Mouse (Mus musculus): Measurements from ENCODE around the gene Prkra. TPM values are rescaled to one million over a fixed set of nuclear protein-coding genes. Genes with fewer than 3 reads are reported as not detected.

Gene Prkra
- 10 to 100 TPM; 14.3 to 15.2 TPM for total RNA-seq (2021)
- long read RNA-seq, experiment 1, transcript Prkra-201 (8 exons, 1,614 nt) = major isoform, 7 of 8 reads
- long read RNA-seq, experiment 1, partial matches to known transcripts = 0 of 8 reads
- long read RNA-seq, experiment 1, other reads (novel, unspliced or antisense) = 1 of 8 reads
- long read RNA-seq, experiment 2, partial matches to known transcripts = 0 of 4 reads
- long read RNA-seq, experiment 2, other reads (novel, unspliced or antisense) = 0 of 4 reads

DNA sequence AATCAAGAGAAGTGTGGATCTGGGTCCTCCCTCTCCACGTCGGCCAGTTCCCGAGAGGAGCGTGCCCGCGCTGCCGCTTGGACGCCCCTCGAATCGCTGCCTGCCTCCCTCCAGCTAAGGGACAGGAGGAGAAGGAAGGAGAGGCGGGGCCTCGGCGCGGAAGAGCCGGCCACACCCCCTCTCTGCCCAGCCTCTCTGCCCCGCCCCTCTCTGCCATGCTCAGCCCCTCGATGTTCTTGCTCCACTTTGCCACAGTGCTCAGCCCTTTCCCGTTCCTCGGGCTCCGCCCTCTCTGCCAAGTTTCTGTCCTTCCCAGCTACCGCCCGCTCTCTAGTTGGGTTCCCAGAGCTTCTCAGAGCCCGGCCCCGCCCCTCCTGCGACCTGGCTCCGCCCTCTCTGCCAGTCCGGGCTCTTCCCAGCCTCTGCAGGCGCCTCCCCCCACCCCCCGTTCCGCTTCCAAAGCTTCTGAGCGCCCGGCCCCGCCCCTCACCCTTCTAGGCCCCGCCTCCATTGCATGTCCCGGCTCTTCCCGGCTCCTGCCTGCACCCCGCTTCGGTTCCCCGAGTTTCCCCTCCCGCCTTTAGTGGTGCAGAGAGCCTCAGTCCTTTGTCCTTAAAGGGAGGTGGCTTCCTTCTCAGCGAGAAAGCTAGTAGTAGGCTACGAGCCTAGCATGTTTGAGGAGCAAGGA, at the start of gene Prkra, which contains the start of gene Pjvk:
Prkra (minus strand) TSS at position 133 of the 688 bp plus-strand sequence.
Pjvk (plus strand) TSS at position 594 of the 688 bp plus-strand sequence.
- DNase-seq = peak; percentile 98

GRCm38 (mm10) chr2:76695290-76695689, 47.5 kb upstream of the Prkra start:
- peak in 1 of 2 experiments; percentile 40 for DNase-seq

- no peak for DNase-seq
Observed at GRCm38 (mm10) chr2:76693765-76694164, 46.0 kb upstream of the Prkra start.

GRCm38 (mm10) chr2:76690436-76691204, 42.8 kb upstream of the Prkra start:
- peak; percentile 74 to 89 for DNase-seq

GRCm38 (mm10) chr2:76688162-76688561, 40.3 kb upstream of the Prkra start:
- no peak for DNase-seq

DNA sequence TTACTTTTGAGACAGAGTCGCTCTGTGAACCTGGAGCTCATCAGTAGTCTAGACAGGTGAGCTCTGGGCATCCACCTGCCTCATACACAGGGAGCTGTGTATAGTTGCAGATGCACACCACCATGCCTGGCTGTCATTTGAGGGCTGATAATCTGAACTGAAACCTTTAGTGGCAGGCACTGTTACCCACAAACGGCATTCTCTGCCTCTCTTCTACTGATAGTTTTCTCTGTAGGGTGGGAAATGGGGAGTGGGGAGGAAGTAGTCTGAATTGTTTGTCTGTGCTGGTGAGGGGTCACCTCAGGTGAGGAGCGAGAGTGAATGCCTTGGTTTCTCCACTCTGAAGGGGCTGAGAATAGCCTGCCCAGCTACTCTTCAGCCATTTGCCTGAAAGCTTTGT, 39.8 kb upstream of the Prkra start:
- DNase-seq = no peak

DNA sequence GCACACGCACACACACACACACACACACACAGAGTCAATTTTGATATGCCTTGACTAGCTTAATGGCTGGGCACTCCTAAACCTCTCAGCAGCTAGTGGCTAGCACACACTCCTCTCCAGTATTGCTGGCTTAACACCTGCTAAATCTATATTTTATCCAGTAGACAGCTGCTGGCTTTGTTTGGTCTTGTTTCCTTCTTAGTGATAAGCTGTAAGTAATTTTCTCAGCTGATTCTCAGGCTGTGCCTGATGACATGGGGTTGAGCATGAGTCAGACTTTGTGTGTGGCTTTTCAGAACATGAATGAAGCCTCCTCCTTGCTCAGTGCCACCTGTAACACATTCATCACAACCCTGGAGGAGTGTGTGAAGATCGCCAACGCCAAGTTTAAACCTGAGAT, 39.2 kb upstream of the Prkra start:
- no peak for DNase-seq

DNA sequence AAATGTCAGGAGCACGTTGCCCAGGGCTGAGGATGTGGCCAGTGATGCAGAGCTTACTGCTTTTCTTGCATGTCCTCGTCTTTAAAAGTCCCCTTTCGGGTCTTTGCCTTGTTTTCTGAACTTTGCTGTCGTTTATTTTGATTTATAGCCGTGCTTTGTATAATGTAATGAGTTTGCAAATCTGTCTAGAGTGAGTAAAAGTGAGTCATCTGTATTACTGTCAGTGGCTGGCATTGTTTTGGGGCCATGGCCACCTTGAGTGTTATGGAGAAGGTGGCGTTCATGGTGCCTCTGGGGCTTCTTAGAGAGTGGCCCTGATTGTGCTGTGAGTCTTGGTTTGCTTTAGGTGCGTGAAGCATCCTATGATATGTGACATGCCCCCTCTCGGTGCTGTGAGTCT, 34.5 kb upstream of the Prkra start:
- DNase-seq = no peak

DNA sequence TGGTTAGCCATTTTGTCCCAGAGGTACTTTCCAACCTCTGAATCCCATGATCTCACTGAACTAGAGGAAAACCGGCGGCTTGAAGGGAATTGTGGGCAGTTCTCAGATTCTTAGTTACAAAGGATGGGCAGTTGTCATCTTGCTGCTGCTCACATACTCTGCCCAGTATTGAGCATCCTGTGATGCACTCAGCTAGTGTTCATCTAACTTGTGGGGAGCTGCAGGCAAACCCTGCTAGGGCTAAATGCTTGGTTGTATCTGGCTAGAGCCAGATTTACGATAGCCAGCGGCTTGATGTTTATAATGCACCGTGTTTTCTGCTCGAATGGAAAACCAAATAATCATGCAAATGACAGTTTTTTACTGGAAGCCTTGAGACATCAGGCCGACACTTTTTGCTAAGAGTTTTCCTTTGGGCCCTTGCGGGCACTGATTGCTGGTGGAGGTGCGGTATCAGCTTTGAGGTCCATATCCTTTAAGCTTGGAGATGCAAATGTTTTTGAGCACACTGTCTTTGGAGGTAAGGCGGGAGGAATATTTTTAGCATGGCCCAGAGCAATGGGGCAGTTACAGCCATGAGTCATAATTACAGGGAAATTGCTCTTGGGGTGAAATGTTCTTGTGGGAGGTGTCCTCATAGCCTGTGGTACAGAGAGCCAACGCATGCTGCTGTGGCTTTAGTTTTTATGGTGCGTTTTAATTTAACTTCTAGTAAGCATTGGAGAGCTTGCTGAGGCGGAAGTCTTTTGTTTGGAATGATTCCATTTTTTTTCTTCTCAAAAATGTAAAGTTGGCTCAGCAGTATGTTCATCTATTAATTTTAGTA, 28.8 kb upstream of the Prkra start:
- no peak for DNase-seq

DNA sequence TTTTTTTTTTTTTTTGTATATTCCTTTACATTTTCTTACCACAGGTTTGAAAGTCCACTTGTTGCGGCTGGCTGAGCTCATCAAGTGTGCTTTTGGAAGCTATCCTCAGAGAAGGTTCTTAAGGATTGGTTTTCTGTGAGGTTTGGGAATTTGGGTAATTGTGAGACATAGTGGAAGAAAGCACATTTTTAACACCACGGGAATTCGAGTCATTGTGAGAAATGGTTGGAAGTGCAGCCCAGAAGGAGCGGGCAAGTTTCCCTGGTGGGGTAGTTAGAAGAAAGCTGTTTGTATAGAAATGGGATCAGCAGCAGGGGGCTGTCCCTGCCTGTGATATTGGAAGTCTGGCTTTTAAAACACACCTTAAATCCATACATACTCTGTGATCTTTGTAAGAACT, 28.1 kb upstream of the Prkra start:
- DNase-seq = no peak

GRCm38 (mm10) chr2:76675451-76675850, 27.6 kb upstream of the Prkra start:
- DNase-seq = no peak

- peak; percentile 86 to 92 for DNase-seq
Observed at GRCm38 (mm10) chr2:76674725-76675427, 27.1 kb upstream of the Prkra start, which contains the start of gene Plekha3. TSS of gene Plekha3 (plus strand) at chr2:76675281.

DNA sequence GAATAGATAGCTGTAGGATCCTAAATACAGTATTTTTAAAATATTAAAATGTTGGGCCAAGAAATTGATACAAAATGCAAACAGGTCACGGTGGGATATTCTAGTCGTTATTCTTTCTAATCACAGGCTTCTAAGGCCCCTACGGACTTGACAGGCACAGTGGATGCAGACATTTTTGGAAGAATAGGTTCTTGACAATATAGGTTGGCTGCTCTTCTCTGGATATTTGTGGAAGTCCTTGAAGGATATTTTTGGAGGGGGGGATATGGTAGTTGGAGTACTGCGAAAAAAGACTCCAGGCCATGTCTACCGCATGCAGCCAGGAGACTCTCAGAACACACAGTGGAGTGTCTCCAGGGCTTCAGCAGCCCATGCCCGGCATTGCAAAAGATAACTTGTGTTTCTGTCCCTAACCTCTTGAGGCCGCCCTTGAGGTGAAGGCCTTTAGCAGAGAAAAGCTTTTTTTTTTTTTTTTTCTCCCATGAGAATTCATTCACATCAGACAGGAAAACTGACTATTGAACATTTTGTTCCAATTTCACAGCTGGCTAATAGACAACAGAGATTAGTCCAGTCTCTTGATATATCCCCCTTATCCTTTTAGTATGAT, 25.8 kb upstream of the Prkra start:
- peak; percentile 72 to 80 for DNase-seq

GRCm38 (mm10) chr2:76672966-76673392, 25.2 kb upstream of the Prkra start, which contains the start of gene Fkbp7:
TSS of gene Fkbp7 (minus strand) at chr2:76673116.
- peak; percentile 92 to 93 for DNase-seq

GRCm38 (mm10) chr2:76672134-76672745, 24.4 kb upstream of the Prkra start:
- DNase-seq = no peak

- no peak for DNase-seq
Observed at GRCm38 (mm10) chr2:76671641-76672040, 23.8 kb upstream of the Prkra start.

DNA sequence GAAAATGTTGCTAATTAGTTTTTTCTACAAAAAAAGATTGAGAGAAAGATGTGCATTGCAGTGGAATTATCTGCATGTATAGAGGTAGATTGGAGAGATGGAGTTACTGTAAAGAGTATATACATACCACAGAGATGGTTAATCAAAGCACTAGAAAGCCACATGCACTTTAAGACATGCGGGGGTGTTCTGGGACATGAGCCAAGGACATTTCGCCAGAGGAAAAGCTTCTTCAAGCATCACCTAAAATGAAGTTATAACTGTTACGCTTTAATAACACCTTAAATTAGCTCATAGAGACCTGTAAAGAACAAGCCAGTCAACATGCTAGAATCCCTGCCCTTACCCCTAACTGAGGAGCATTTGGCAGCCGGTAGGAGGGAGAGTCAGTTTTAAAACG, 19.4 kb upstream of the Prkra start:
- DNase-seq = no peak

- DNase-seq = no peak
Observed at GRCm38 (mm10) chr2:76665531-76665930, 17.7 kb upstream of the Prkra start.

GRCm38 (mm10) chr2:76659419-76659818, 11.6 kb upstream of the Prkra start:
- no peak for DNase-seq

DNA sequence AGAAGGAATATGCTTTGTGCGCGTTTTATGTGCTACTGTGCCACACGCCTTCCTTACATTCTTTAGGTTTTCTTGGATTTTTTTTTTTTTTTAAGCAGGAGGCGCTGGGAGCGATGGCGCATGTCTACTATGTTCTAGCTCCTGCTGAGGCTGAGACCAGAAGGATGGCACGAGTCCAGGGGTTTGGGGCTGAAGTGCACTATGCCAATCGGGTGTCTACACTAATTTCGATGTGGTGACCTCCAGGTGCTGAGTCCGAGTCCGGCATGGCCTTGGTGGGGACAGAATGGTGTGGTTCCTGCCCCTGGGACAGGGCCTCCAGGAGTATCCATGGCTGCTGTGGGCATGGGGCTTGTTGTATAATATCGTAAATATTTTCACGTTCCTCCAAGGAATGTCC, 10.7 kb upstream of the Prkra start:
- DNase-seq = no peak
